Mouse (Mus musculus): ENCODE measurements at regions not wholly inside any gene's neighbourhood (a gene's known extent, or its start where the extent isn't known, plus 50 kb on each side); places are given as distances from the start of the nearest gene placed in this dataset.

GRCm38 (mm10) chr3:41942964-41943363, 200.6 kb downstream of the D3Ertd751e start:
- no peak for TF ChIP-seq NRF1 (IDR thresholded peaks at IDR 0.05; ENCODE audit: low read depth, low read length)
- TF ChIP-seq NELFE (IDR thresholded peaks at IDR 0.05; ENCODE audit: low read depth, low read length), result no peak
- TF ChIP-seq KAT2A (IDR thresholded peaks at IDR 0.05; ENCODE audit: insufficient replicate concordance, low read length), result no peak
- no peak for TF ChIP-seq TBP (conservative IDR thresholded peaks at IDR 0.05; ENCODE audit: low read depth, low read length)
- TF ChIP-seq SMC3 (IDR thresholded peaks at IDR 0.05; ENCODE audit: low read depth, low read length), result no peak
- no peak for TF ChIP-seq MAZ (IDR thresholded peaks at IDR 0.05; ENCODE audit: low read depth, low read length)
- TF ChIP-seq ZMIZ1 (IDR thresholded peaks at IDR 0.05; ENCODE audit: low read depth, low read length), result no peak
- TF ChIP-seq MAFK (IDR thresholded peaks at IDR 0.05; ENCODE audit: insufficient replicate concordance, low read length), result no peak
- no peak for TF ChIP-seq ETS1 (conservative IDR thresholded peaks at IDR 0.05; ENCODE audit: low read depth, low read length)
- TF ChIP-seq BHLHE40 (IDR thresholded peaks at IDR 0.05; ENCODE audit: low read depth, low read length), result no peak
- no peak for TF ChIP-seq IRF4 (IDR thresholded peaks at IDR 0.05; ENCODE audit: low read depth, low read length)
- TF ChIP-seq MXI1 (IDR thresholded peaks at IDR 0.05; ENCODE audit: low read depth, low read length), result no peak
- no peak for TF ChIP-seq EP300 (IDR thresholded peaks at IDR 0.05; ENCODE audit: low read length)
- TF ChIP-seq CHD1 (IDR thresholded peaks at IDR 0.05; ENCODE audit: low read depth, low read length), result no peak

GRCm38 (mm10) chr3:41949404-41949803, 207.0 kb downstream of the D3Ertd751e start:
- Histone ChIP-seq H3K4me3 (replicated peaks in 1 of 3; ENCODE audit: low read depth in 2 of 3, low read length in 2 of 3, poor library complexity in 1 of 3) (no peak overlapping the region), H3K4me1 (ENCODE audit: control insufficient read depth in 1 of 2, insufficient read depth in 2 of 2) (no peaks in the 10 kb centered on the region), H3K9ac (ENCODE audit: insufficient read depth, low read depth) (no peak overlapping the region), H3K4me2 (ENCODE audit: insufficient read depth, low read depth, poor library complexity, severe bottlenecking) (no peak overlapping the region), H3K79me2 (replicated peaks; ENCODE audit: control insufficient read depth, extremely low read depth, insufficient read depth, poor library complexity, severe bottlenecking) (no peaks in the 10 kb centered on the region), H3K9me3 (replicated peaks; ENCODE audit: low read length) (no peaks in the 10 kb centered on the region), H3K27me3 (replicated peaks) (no peaks in the 10 kb centered on the region), H3K27ac (ENCODE audit: insufficient read depth, low read depth) (no peak overlapping the region), H3K36me3 (replicated peaks in 1 of 2; ENCODE audit: control insufficient read depth in 1 of 2, insufficient read depth in 1 of 2, low read length in 1 of 2) (no peaks in the 10 kb centered on the region)
- in situ Hi-C loops (cut with MboI; ENCODE audit: low pct_ligation_motif_present, low pct_unique_long_range_greater_than_20kb, low sequenced_read_pairs), result no loop called here
- no peak for DNase-seq (ENCODE audit: extremely low read depth)
- dilution Hi-C loops (cut with MboI; ENCODE audit: extremely low pct_ligation_motif_present, extremely low pct_unique_long_range_greater_than_20kb, low sequenced_read_pairs), result no loop called here
- TF ChIP-seq POLR2AphosphoS2 (IDR thresholded peaks at IDR 0.05; ENCODE audit: low read depth, low read length) (no peak), RCOR1 (conservative IDR thresholded peaks at IDR 0.05; ENCODE audit: low read depth, low read length) (no peak), UBTF (IDR thresholded peaks at IDR 0.05; ENCODE audit: low read depth, low read length) (no peak), JUND (conservative IDR thresholded peaks at IDR 0.05; ENCODE audit: low read depth, low read length) (no peak), MEF2A (IDR thresholded peaks at IDR 0.05; ENCODE audit: borderline replicate concordance, low read depth, low read length) (no peak), CHD1 (IDR thresholded peaks at IDR 0.05; ENCODE audit: low read depth, low read length) (no peak)

More at GRCm38 (mm10) chr3:41942964-41943363, 200.6 kb downstream of the D3Ertd751e start:
- Histone ChIP-seq H3K9ac (ENCODE audit: insufficient read depth, low read depth) (no peak overlapping the region), H3K79me2 (replicated peaks; ENCODE audit: control insufficient read depth, extremely low read depth, insufficient read depth, poor library complexity, severe bottlenecking) (no peaks in the 10 kb centered on the region), H3K9me3 (replicated peaks; ENCODE audit: low read length) (no peaks in the 10 kb centered on the region), H3K27ac (ENCODE audit: insufficient read depth, low read depth) (no peak overlapping the region), H3K4me1 (ENCODE audit: control insufficient read depth in 1 of 2, insufficient read depth in 2 of 2) (no peaks in the 10 kb centered on the region), H3K27me3 (replicated peaks) (no peaks in the 10 kb centered on the region), H3K4me3 (replicated peaks in 1 of 3; ENCODE audit: low read depth in 2 of 3, low read length in 2 of 3, poor library complexity in 1 of 3) (no peak overlapping the region), H3K4me2 (ENCODE audit: insufficient read depth, low read depth, poor library complexity, severe bottlenecking) (no peak overlapping the region), H3K36me3 (replicated peaks in 1 of 2; ENCODE audit: control insufficient read depth in 1 of 2, insufficient read depth in 1 of 2, low read length in 1 of 2) (no peaks in the 10 kb centered on the region)
- DNase-seq (ENCODE audit: extremely low read depth), result no peak
- in situ Hi-C loops (cut with MboI; ENCODE audit: low pct_ligation_motif_present, low pct_unique_long_range_greater_than_20kb, low sequenced_read_pairs) (no loop called here), dilution Hi-C loops (cut with MboI; ENCODE audit: extremely low pct_ligation_motif_present, extremely low pct_unique_long_range_greater_than_20kb, low sequenced_read_pairs) (no loop called here)
